In the genomic region with DNA sequence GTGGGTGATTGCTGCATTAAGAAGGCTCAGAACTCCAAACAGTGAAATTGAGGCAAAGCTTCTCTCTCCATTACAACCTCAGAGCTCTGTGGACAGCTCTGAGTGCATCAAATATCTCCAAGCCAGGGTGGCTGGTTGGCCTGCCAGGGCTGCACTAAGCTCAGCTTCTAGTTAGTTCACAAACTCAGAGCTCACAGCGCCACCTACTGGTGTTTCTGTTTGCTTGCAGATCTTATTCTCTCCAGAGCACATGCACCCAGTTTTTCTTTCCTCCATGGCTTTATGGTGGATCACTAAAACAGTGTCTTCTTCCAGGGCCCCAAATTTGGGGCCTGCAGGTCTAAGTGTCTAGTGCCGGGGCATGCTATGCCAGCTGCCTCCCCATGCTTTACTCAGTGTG, we compare ENCODE assay signal across 7 mouse cellular contexts. TPM values are rescaled to one million over a fixed set of nuclear protein-coding genes. Genes with fewer than 3 reads are reported as not detected.
A peak's percentile ranks its signal among the peaks of the same experiment; 100 is the strongest.
DNase-seq lines count a peak whose midpoint lies in the region; ATAC-seq lines count a peak whose summit lies in the region.

No protein-coding gene starts in this region.

- no peak overlapping the region for H3K4me3 ChIP-seq in heart, embryonic 10.5 days

- 25% methylated on average over 2 of the region's 2 CpGs for WGBS in heart, embryonic 10.5 days

- DNase-seq in ES-CJ7 (ENCODE audit: low read depth, low spot score) = peak; percentile 88
- DNase-seq in adipocyte (ENCODE audit: low spot score) = peak; percentile 95
- peak; percentile 88 for DNase-seq in embryo, embryonic 10 days (ENCODE audit: low spot score)
- peak; percentile 83 for DNase-seq in heart, embryonic 10.5 days (ENCODE audit: low spot score)
- peak; percentile 93 to 95 for DNase-seq in layer of hippocampus, postnatal 10 days (ENCODE audit: low spot score in 2 of 2)
- DNase-seq in spleen, adult 18-20 months = peak; percentile 66 to 90

- no peaks in the 10 kb centered on the region for H3K36me3 ChIP-seq in heart, embryonic 10.5 days

- peak; percentile 84 for ATAC-seq in megakaryocyte, adult 5-6 weeks (ENCODE audit: poor library complexity, severe bottlenecking)

- 0 out of 2 replicates have a peak, but pooled peaks cover 4% of the 10 kb centered on the region for H3K27me3 ChIP-seq in heart, embryonic 10.5 days (ENCODE audit: insufficient read depth, poor library complexity, severe bottlenecking)

- no peaks in the 10 kb centered on the region for H3K9me3 ChIP-seq in heart, embryonic 10.5 days

- H3K27ac ChIP-seq in heart, embryonic 10.5 days = no peak overlapping the region

- H3K4me1 ChIP-seq in heart, embryonic 10.5 days = no peaks in the 10 kb centered on the region

RNA-seq across cellular contexts. Expression of gene Gm11127, which starts 2.7 kb away (rescaled TPM):
- not detected in 2 replicates for polyA plus RNA-seq in heart, embryonic 10.5 days (2016; fragmentation: Nextera tagmentation; extraction: Ambion mirVana)
- total RNA-seq in layer of hippocampus, postnatal 10 days (2021) = under 1 TPM; 0.30 to 0.65 TPM
- total RNA-seq in megakaryocyte, adult 5-6 weeks (2015) = not detected in 2 replicates
- not detected in 2 replicates for total RNA-seq in megakaryocyte, adult 5-6 weeks (2017)

RNA-seq across cellular contexts. Expression of gene Gm6034, which starts 18.1 kb away (rescaled TPM):
- not detected in 2 replicates for polyA plus RNA-seq in heart, embryonic 10.5 days (2016; fragmentation: Nextera tagmentation; extraction: Ambion mirVana)
- total RNA-seq in layer of hippocampus, postnatal 10 days (2021) = not detected
- total RNA-seq in megakaryocyte, adult 5-6 weeks (2015) = not detected in 2 replicates
- total RNA-seq in megakaryocyte, adult 5-6 weeks (2017) = not detected in 2 replicates

RNA-seq across cellular contexts. Expression of gene H2-T22, which starts 18.3 kb away (rescaled TPM):
- 4.4 and 7.2 TPM in 2 replicates for polyA plus RNA-seq in heart, embryonic 10.5 days (2016; fragmentation: Nextera tagmentation; extraction: Ambion mirVana)
- 1 to 10 TPM; 8.2 to 9.0 TPM for total RNA-seq in layer of hippocampus, postnatal 10 days (2021)
- 43.2 and 44.4 TPM in 2 replicates for total RNA-seq in megakaryocyte, adult 5-6 weeks (2015)
- total RNA-seq in megakaryocyte, adult 5-6 weeks (2017) = 51.9 and 56.1 TPM in 2 replicates

RNA-seq across cellular contexts. Expression of gene H2-T23, which starts 28.2 kb away (rescaled TPM):
- polyA plus RNA-seq in heart, embryonic 10.5 days (2016; fragmentation: Nextera tagmentation; extraction: Ambion mirVana) = 1.2 and 3.4 TPM in 2 replicates
- total RNA-seq in layer of hippocampus, postnatal 10 days (2021) = 1 to 10 TPM; 2.4 to 2.9 TPM
- total RNA-seq in megakaryocyte, adult 5-6 weeks (2015) = 211 and 216 TPM in 2 replicates
- 185 and 224 TPM in 2 replicates for total RNA-seq in megakaryocyte, adult 5-6 weeks (2017)

RNA-seq across cellular contexts. Expression of gene H2-T24, which starts 40.5 kb away (rescaled TPM):
- polyA plus RNA-seq in heart, embryonic 10.5 days (2016; fragmentation: Nextera tagmentation; extraction: Ambion mirVana) = 2.5 and 2.6 TPM in 2 replicates
- under 1 TPM; 0.54 to 0.80 TPM for total RNA-seq in layer of hippocampus, postnatal 10 days (2021)
- total RNA-seq in megakaryocyte, adult 5-6 weeks (2015) = 19.5 and 20.8 TPM in 2 replicates
- total RNA-seq in megakaryocyte, adult 5-6 weeks (2017) = 85.4 and 88.2 TPM in 2 replicates

Comparison
In these comparisons a context has a peak if more than half of its experiments do, and no peak if none do; other contexts are left out.
1. RNA of gene H2-T22, which starts 18.3 kb away (total RNA-seq): 43.2 to 56.1 TPM in megakaryocyte, adult 5-6 weeks; 8.2 to 9.0 TPM in layer of hippocampus, postnatal 10 days; every median in the first group is over 4 times any median in the second.
2. Peak in every context shown above with its lines, with median percentiles within 50 percentile points of each other: DNase-seq.